Mouse (Mus musculus) forebrain, embryonic 16.5 days (tissue): ENCODE data around the gene Ptprn. TPM values are rescaled to one million over a fixed set of nuclear protein-coding genes. Genes with fewer than 3 reads are reported as not detected.
A peak's percentile ranks its signal among the peaks of the same experiment; 100 is the strongest.

Experiments
- ATAC-seq: fragments of 200-750 bp; cut with Nextera tagmentation; 2 replicates; pipeline ENCODE4 v1.8.0; 2017; ENCODE audit warnings: mild to moderate bottlenecking, moderate library complexity
- H3K27ac ChIP-seq: fragments of 300-500 bp; sonication (generic); 2 replicates; pipeline ENCODE4 v1.5.1; 2014; ENCODE audit warnings: low read length, control low read depth
- H3K27me3 ChIP-seq: fragments of 300-500 bp; sonication (generic); replicated peaks from 2 replicates; pipeline ENCODE4 v1.6.1; 2014; ENCODE audit warnings: low read length; ENCODE audit not compliant: control insufficient read depth, insufficient read depth
- H3K36me3 ChIP-seq: fragments of 300-500 bp; sonication (generic); 2 replicates; pipeline ENCODE4 v1.6.1; 2014; ENCODE audit not compliant: control insufficient read depth, insufficient read depth
- H3K4me1 ChIP-seq: fragments of 300-500 bp; sonication (generic); replicated peaks from 2 replicates; pipeline ENCODE4 v1.6.1; 2014; ENCODE audit warnings: low read length; ENCODE audit not compliant: control insufficient read depth, insufficient read depth
- H3K4me2 ChIP-seq: fragments of 300-500 bp; sonication (generic); 2 replicates; pipeline ENCODE4 v1.6.1; 2014; ENCODE audit warnings: mild to moderate bottlenecking, low read length, control low read depth
- H3K4me3 ChIP-seq: fragments of 300-500 bp; sonication (generic); replicated peaks from 2 replicates; pipeline ENCODE4 v1.5.1; 2014; ENCODE audit warnings: mild to moderate bottlenecking, low read length, control low read depth
- H3K9ac ChIP-seq: fragments of 300-500 bp; sonication (generic); replicated peaks from 2 replicates; pipeline ENCODE4 v1.6.1; 2014; ENCODE audit warnings: low read depth, low read length, control low read depth
- H3K9me3 ChIP-seq: fragments of 300-500 bp; sonication (generic); 2 replicates; pipeline ENCODE4 v1.6.1; 2016; ENCODE audit warnings: low read length; ENCODE audit not compliant: control insufficient read depth
- WGBS: fragments of 180-500 bp; shearing (Covaris S2); extraction: QIAGEN DNeasy Blood & Tissue Kit; methylation state at CpG from one replicate; pipeline ENCODE4 v1.1.7; 2014; 5-methylcytosine and 5-hydroxymethylcytosine counted together
- polyA plus RNA-seq: library from polyadenylated mRNA; unstranded; fragments of >200 nt; fragmentation: Nextera tagmentation; extraction: Ambion mirVana; gene quantifications from 2 replicates; pipeline ENCODE4 v1.2.1, GENCODE M21; 2015

Gene Ptprn
- polyA plus RNA-seq, 1 experiment from 2014 or later, result 10.7 TPM

DNA sequence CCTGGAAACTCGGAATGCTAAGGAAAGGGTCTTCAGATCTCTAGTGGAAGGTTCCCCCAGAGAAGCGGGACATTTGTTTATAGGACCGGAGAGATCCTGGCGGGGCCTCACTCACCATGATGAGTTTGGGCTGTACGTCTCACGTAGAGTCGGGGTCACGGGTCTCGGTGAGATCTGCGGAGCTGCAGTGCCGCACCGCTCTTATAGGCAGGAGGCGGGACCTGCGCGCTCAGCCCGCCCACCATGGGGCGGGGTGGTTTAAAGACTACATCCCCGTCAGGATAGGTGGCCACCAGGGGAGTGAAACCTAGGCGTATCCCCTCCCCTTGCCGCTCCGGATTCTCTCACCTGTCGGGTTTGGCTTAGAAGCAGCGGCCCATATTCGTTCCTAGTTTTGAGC is 45.2 kb downstream of the Ptprn start:
- H3K4me2 ChIP-seq, result peak overlapping the region; percentile 94
- H3K9ac ChIP-seq, result peak overlapping the region; percentile 63
- WGBS, result 0% methylated on average over 24 of the region's 24 CpGs
- H3K27me3 ChIP-seq, result peaks cover 32% of the 10 kb centered on the region
- H3K36me3 ChIP-seq, result 0 out of 2 replicates have a peak, but pooled peaks cover 3% of the 10 kb centered on the region
- H3K4me3 ChIP-seq, result peak overlapping the region; percentile 56
- no peaks in the 10 kb centered on the region for H3K9me3 ChIP-seq
- peak; percentile 89 for ATAC-seq
- no peak overlapping the region for H3K27ac ChIP-seq
- peaks cover 18% of the 10 kb centered on the region for H3K4me1 ChIP-seq

DNA sequence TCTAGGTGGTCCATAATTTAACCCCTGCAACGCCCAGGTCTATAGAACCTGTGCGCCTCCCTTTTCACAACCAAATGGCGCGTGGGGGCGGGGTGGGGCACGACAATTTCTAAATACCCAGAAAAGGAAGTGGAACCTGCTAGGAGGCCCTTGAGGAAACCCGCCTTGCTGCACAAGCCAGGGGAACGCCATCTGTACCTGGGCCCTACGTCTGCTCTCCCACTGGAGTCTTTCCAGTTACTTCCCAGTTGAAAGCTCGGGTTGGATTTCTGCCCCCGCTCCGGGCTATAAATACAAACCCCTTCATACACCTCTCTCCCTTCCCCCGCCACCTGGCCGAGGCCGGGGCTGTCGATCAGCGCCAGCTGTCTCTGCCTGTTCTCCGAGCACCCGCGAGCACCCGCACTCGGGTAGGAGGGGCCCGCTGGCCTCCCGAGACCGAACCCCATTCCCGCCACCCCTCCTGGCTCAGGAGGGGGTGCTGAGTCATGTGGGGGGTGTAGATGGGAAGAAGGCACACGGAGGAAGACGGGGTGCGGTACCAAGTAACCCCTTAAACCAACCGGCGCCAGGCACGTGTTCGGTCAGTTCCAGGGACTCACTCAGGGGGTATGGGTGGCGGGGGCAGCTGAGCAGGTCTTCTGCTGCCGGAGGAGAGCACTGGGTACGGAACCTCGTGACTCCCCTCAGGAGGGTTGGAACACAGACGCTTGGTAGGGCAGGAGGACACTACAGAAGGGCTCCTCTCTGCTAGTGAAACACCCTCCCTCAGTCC is 45.9 kb downstream of the Ptprn start:
- Histone ChIP-seq H3K4me3 (peak overlapping the region; percentile 56), H3K4me1 (peaks cover 18% of the 10 kb centered on the region), H3K36me3 (peaks cover 7% of the 10 kb centered on the region; the same call in 1 of the 2 replicates), H3K27me3 (peaks cover 31% of the 10 kb centered on the region), H3K27ac (peak overlapping the region; percentile 8; the same call in 1 of the 2 replicates), H3K9me3 (no peaks in the 10 kb centered on the region), H3K9ac (peak overlapping the region; percentile 63), H3K4me2 (peak overlapping the region; percentile 94)
- 2% methylated on average over 38 of the region's 38 CpGs for WGBS
- ATAC-seq, result peak; percentile 51

DNA sequence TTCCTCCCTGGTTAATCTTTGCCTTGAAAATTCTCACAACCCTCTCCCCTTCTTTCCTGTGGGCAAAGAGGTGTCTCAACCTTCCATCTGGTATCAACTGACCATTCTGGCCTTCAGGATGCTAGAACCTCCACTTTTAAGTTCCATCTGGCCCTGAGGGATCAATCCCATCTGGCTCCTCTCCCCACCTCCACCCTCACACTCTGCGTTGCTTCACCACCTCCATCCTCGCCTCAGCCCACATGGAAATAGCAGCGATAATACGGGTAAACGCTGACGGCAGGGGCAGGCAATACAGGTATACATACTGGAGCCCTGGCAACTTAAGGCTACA is 46.4 kb downstream of the Ptprn start:
- H3K4me2 ChIP-seq, result peak overlapping the region; percentile 94
- no peaks in the 10 kb centered on the region for H3K9me3 ChIP-seq
- peak overlapping the region; percentile 63; the same call in 1 of the 2 replicates for H3K9ac ChIP-seq
- peak overlapping the region; percentile 56 for H3K4me3 ChIP-seq
- peaks cover 7% of the 10 kb centered on the region for H3K36me3 ChIP-seq
- no peak for ATAC-seq
- peaks cover 18% of the 10 kb centered on the region for H3K4me1 ChIP-seq
- H3K27me3 ChIP-seq, result peaks cover 30% of the 10 kb centered on the region
- WGBS, result 7% methylated on average over 6 of the region's 6 CpGs
- H3K27ac ChIP-seq, result no peak overlapping the region; the same call in 1 of the 2 replicates

DNA sequence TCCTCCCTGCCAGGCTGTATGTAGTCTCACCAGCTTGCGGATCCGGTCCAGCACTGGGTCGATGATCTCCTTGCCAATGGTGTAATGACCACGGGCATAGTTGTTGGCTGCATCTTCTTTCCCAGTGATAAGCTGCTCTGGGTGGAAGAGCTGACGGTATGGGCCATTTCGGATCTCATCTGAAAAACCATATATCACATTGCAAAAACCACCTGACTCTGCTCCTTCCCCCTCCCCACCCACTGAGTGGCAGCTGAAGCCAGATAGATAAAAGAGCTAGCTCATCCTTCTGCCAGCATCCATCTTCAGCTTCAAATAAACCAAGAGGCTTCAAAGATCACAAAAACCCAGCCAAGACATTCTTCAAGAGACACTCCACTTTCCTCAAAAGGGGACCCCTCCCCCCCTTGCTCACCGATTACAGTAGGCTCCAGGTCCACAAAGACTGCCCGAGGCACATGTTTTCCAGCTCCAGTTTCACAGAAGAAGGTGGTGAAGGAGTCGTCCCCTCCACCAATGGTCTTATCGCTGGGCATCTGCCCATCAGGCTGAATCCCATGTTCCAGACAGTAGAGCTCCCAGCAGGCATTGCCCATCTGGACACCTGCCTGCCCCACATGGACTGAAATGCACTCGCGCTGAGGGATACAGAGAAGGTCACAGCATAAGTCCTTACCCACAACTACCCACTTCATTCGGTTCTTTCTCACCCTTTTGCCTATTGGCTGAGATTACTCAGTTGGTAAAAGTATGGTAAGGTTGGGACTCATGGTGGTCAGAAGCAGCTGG is 47.3 kb downstream of the Ptprn start:
- H3K4me3 ChIP-seq, result no peak overlapping the region
- no peak overlapping the region for H3K9ac ChIP-seq
- H3K9me3 ChIP-seq, result no peaks in the 10 kb centered on the region
- no peak overlapping the region for H3K27ac ChIP-seq
- H3K36me3 ChIP-seq, result peaks cover 7% of the 10 kb centered on the region
- 75% methylated on average over 13 of the region's 13 CpGs for WGBS
- H3K4me2 ChIP-seq, result no peak overlapping the region
- H3K4me1 ChIP-seq, result peaks cover 22% of the 10 kb centered on the region
- peaks cover 30% of the 10 kb centered on the region for H3K27me3 ChIP-seq
- ATAC-seq, result no peak

- Histone ChIP-seq H3K9ac (no peak overlapping the region), H3K27ac (no peak overlapping the region), H3K4me3 (no peak overlapping the region), H3K4me1 (peaks cover 31% of the 10 kb centered on the region), H3K9me3 (no peaks in the 10 kb centered on the region), H3K4me2 (no peak overlapping the region), H3K27me3 (peaks cover 21% of the 10 kb centered on the region), H3K36me3 (peaks cover 7% of the 10 kb centered on the region)
- ATAC-seq, result no peak
- WGBS, result 90% methylated on average over 9 of the region's 9 CpGs
Measured at GRCm38 (mm10) chr1:75215785-75216184, 48.5 kb downstream of the Ptprn start.

GRCm38 (mm10) chr1:75214886-75215285 is 49.4 kb downstream of the Ptprn start:
- H3K27ac ChIP-seq, result no peak overlapping the region
- peaks cover 13% of the 10 kb centered on the region for H3K27me3 ChIP-seq
- H3K36me3 ChIP-seq, result peaks cover 7% of the 10 kb centered on the region
- H3K9ac ChIP-seq, result no peak overlapping the region
- ATAC-seq, result no peak
- H3K4me2 ChIP-seq, result no peak overlapping the region
- no peaks in the 10 kb centered on the region for H3K9me3 ChIP-seq
- no peak overlapping the region for H3K4me3 ChIP-seq
- WGBS, result 71% methylated on average over 5 of the region's 5 CpGs
- peaks cover 36% of the 10 kb centered on the region for H3K4me1 ChIP-seq

DNA sequence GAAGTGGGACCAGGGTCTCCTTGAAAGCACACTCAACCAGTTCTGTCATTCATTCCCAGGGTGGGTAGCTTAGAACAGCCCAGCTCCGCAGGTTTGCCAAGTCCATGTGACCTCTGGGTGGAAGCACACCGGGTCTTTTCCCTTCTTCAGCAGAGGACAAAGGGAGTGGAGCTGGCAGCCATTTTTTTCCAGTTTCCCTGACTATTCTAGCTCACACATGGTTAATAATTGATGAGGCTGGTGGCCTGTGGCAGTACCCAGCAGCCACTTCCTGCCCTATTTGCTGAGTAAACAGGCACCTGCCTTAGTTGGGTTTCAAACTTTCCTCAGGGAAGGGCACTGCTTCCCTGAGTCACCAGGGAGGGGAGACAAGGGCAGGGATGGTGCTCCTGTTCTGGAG is 49.9 kb downstream of the Ptprn start:
- 79% methylated on average over 2 of the region's 2 CpGs for WGBS
- no peak for ATAC-seq

DNA sequence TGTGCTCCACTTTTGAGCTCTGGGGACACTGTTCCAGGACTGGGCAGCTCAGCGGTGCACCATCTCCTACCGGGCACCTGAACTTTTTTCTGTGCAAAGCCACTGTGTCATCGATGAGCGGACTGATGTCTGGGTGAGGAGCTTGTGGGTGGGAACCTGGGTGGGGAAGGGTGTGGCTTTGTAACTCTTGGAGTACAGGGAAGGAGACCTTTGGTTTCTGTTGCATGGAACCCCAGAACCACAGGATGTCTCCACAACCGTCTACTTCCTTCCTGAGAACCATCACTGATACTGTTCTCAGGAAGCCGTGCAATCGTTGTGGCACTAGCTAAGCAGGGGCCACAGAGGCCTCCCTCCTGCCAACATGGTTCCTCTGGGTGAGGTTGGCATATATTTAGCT is 51.2 kb downstream of the Ptprn start:
- Histone ChIP-seq H3K9ac (no peak overlapping the region), H3K36me3 (peaks cover 7% of the 10 kb centered on the region), H3K4me2 (no peak overlapping the region), H3K4me1 (peaks cover 34% of the 10 kb centered on the region), H3K27ac (no peak overlapping the region), H3K4me3 (no peak overlapping the region), H3K27me3 (0 out of 2 replicates have a peak, but pooled peaks cover 4% of the 10 kb centered on the region), H3K9me3 (no peaks in the 10 kb centered on the region)
- WGBS, result 94% methylated on average over 7 of the region's 7 CpGs
- no peak for ATAC-seq

More for the DNA sequence above, 49.9 kb downstream of the Ptprn start:
- Histone ChIP-seq H3K9ac (no peak overlapping the region), H3K4me2 (no peak overlapping the region), H3K36me3 (peaks cover 7% of the 10 kb centered on the region), H3K27me3 (peaks cover 11% of the 10 kb centered on the region), H3K4me1 (peaks cover 37% of the 10 kb centered on the region), H3K9me3 (no peaks in the 10 kb centered on the region), H3K4me3 (no peak overlapping the region), H3K27ac (no peak overlapping the region)

DNA sequence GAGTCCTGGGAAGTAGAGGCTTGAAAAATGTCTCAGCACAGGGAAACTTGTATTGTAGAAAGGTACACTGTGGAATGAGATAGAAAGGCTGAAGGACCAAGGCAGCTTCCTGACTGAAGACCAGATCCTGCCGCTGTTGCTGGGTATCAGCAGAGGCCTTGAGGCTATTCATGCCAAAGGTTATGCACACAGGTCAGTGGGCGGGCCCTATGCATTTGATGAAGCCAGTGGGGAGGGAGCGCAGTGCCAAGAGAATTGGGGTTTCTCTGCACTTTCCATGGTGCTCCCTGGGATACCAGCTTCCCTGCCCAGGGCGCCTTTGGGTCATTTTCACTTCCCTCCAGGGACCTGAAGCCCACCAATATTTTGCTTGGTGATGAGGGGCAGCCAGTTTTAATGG is 51.8 kb downstream of the Ptprn start:
- no peak overlapping the region for H3K4me2 ChIP-seq
- no peak for ATAC-seq
- peaks cover 7% of the 10 kb centered on the region for H3K36me3 ChIP-seq
- no peak overlapping the region for H3K27ac ChIP-seq
- H3K9me3 ChIP-seq, result no peaks in the 10 kb centered on the region
- H3K4me1 ChIP-seq, result peaks cover 31% of the 10 kb centered on the region
- no peak overlapping the region for H3K4me3 ChIP-seq
- WGBS, result 89% methylated on average over 4 of the region's 4 CpGs
- no peak overlapping the region for H3K9ac ChIP-seq
- H3K27me3 ChIP-seq, result 0 out of 2 replicates have a peak, but pooled peaks cover 4% of the 10 kb centered on the region
